Mouse (Mus musculus) embryo, embryonic 9.5 days (tissue): ENCODE data around the gene Olfr102.

Experiments
- DNase-seq: peaks from one replicate; pipeline ENCODE4 v3.0.0-alpha.2; 2017; ENCODE audit errors: extremely low spot score

The Olfr102 gene

DNA sequence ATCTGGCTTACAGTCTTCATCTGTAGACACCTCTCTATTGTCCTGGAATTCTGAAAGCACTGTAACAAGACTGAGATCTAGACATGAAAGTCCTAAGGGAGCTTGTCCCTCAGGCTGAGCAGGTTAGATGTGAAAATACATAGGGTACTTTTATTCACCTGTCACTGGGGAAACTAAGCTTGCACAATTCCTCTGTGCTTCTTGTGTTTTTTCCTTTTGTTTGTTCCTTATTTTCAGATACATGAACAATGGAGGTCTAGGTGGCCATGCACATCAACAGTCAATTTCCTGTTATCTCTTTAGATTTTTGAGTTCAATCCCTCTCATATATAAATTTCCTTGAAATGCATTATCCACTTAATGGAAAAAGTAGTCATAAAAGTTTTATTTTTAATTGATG is at the start of gene Olfr102:
TSS of gene Olfr102 (minus strand) at position 101 of the 400 bp plus-strand sequence.
- no peak for DNase-seq

DNA sequence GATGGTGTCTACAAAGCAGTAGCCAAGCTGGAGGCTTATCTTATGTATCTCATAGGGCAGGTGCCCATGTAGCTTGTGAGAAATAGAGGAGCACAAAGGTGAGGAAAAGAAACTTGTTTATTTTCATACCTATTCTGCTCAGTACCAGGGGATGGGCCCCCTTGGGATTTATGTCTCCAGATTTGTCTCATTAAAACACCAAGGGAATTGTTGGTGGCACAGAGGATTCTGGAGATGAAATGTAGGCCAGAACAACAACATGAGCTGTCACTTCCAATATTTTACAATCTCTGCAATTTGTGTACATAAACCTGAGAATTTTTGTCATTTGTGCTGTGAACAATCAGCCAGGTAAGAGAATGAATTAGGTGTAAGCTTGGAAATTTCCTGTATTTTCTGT is 42.4 kb upstream of the Olfr102 start, which contains the start of gene Olfr104-ps:
TSS of gene Olfr104-ps (plus strand) at position 301 of the 400 bp plus-strand sequence.
- no peak for DNase-seq

DNA sequence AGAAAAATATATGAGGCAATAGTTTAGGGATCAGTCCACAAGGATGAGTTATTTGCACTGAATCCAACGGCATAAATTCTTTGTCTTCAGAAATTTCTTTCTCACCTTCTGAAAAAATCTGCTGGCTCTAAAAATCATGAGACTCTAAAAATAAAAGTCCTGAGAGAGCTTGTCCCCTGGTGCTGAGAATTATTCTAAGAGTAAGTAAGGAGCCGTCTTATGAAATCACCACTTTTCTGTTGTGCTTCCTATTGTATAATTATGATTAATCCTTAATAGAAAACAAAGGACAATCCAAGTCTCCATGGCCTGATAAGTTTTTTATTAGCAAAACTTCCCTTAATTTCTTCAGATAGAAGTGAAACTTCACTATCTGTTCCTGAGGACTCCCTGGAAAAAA is 22.7 kb upstream of the Olfr102 start, which contains the start of gene Olfr103:
TSS of gene Olfr103 (minus strand) at position 101 of the 400 bp plus-strand sequence.
- no peak for DNase-seq

DNA sequence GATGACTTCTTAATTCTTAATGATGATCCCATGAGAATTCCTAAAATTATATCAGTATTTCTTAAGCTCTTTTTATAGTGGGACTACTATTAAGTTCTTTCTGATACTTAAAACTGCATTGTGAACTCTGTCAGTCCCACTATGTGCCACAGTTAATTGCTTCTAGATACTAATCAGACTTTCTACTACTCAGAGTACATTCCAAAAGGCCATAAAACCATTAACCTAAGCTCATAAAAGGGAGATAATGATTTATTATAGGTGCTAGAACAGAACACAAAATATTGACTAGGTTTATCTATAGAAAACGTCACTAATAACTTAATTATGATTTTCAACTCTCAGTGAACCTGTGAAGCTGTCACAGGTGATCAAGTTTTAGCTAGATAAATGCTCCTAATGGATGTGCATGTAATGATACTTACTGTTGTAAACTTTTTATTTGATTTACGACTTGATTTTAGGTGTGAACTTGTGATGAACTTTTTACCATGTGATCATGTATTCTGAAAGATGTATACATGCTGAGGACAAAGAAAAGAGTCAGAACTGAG is 6.6 kb downstream of the Olfr102 start:
- no peak for DNase-seq

DNA sequence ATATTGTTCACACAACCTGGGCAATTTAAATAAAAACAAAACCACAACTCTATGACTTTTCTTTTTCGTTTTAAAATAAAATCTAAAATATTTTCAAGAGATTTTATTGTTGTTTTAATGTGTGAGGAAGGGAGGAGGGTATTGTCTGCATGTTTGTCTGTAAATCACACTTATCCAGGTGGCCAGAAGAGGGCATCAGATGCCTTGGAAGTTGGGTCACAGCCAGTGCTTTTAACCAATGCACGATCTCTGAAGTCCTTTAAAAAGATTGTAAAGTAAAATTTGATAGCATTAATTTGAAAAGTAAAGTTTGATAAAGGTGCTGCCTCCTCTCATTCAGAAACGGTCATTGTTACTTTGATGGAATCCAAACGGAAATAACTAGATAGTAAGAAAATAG is 8.4 kb downstream of the Olfr102 start:
- DNase-seq: no peak

DNA sequence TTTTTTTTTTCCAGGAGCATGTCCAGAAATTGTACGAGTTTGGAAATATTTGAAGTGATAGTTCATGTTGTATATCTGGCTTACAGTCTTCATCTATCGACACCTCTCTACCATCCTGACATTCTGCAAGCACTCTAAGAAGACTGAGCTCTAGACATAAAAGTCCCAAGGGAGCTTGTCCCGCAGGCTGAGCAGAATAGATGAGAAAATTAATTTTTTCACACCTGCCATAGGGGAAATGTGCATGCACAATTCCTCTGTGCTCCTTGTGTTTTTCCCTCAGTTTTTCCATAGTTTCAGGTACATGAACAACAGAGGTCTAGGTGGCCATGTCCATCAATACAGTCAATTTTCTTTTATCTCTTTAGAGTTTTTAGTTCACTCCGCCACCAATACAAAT is 12.6 kb downstream of the Olfr102 start, which contains the start of gene Olfr101:
TSS of gene Olfr101 (minus strand) at position 101 of the 400 bp plus-strand sequence.
- DNase-seq: no peak

DNA sequence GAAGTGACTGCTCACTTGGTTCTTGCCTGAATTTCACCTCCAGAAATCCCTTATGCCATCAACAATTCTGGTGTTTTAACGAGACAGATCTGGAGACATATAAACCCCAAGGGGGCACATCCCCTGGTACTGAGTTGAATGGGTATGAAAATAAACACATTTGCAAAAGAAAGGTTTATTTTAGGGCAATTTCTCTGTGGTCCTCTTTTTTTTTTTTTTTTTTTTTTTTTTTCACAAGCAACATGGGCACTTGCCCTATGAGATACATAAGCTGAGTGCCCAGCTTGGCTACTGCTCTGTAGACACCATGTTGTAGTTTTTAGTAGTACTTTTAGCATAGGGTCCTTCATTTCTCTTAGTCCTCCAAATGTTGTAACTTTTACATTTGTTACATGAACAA is 33.5 kb downstream of the Olfr102 start, which contains the start of gene Olfr99:
TSS of gene Olfr99 (minus strand) at position 101 of the 400 bp plus-strand sequence.
- DNase-seq: no peak

DNA sequence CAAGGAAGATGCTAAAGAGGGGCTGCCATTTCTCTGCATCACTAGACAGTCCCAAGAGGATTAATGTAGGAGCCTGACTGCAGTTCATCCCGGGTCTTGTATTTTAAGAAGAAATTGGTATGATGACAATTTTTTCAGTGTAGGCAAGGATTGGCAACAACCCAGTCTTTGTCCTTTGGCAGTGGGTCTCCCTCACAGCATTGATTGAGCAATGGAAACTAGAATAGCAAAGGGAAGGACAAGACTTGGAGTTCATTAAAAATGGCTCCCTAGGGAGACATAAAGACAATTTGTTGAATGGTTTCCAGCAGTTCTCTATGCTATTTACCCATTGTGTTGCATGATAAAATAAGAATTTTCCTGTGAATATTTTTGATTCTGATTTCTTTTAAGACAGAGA is 36.5 kb downstream of the Olfr102 start:
- DNase-seq: no peak

DNA sequence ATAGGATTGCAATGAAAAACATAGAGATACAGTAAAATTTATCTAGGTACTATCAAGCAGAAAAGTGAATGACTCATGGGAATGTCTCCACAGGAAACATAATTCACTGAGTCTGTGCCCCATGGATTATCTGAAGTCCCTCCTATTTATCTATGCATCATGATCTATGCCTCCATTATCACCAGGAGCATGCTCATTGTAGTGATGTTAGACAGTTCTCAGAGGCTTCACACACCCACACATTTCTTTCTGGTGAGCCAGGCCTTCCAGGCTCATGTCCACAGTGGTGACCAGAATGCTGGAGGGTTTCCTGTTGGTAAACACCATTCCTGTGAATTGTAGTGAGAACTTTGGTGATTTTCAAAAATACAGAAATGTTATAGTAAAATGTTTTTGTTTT is 40.3 kb downstream of the Olfr102 start:
- no peak for DNase-seq

DNA sequence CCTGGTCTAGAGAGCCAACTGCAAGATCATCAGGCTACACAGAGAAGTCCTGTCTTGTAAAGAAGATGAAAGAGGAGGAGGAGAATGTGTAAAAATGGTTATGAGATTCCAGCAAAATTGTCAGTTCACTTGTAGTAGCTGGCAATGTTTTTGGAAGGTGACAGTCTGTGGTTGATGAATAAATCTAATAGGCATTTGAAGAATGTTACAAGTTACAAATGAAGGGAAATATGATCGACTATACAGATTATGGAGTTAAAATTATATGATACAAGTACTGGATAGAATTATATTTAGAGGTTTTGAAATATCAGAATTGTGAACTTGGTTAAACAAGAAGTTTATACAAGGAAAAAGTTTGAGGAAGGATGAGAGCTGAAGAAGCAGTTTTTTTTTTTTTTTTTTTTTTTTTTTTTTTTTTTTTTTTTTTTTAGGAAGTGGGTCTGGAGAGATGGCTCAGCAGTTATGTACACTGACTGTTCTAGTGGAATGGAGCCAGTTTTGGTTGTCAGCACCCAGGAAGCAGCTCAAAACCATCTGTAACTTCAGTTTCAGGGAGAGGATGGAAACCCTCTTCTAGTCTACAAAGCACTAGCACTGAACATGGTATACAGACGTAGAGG is 41.1 kb downstream of the Olfr102 start:
- DNase-seq: no peak

DNA sequence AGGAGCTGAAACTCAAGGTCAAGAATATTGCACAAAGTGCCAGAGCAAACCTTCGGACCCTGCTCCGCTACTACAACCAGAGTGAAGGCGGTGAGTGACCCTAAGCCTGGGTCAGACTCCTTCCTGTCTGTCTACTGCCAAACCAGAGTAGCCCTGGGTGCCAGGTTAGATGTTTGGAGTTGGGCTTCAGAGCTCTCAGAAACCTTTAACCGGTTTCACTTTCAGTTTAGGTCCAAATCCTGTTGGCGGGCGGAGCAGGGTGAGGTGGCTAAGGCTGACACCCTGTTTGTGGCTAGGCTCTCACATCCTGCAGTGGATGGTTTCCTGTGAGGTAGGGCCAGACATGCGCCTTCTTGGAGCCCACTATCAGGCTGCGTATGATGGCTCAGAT is 46.2 kb downstream of the Olfr102 start:
- DNase-seq: no peak

DNA sequence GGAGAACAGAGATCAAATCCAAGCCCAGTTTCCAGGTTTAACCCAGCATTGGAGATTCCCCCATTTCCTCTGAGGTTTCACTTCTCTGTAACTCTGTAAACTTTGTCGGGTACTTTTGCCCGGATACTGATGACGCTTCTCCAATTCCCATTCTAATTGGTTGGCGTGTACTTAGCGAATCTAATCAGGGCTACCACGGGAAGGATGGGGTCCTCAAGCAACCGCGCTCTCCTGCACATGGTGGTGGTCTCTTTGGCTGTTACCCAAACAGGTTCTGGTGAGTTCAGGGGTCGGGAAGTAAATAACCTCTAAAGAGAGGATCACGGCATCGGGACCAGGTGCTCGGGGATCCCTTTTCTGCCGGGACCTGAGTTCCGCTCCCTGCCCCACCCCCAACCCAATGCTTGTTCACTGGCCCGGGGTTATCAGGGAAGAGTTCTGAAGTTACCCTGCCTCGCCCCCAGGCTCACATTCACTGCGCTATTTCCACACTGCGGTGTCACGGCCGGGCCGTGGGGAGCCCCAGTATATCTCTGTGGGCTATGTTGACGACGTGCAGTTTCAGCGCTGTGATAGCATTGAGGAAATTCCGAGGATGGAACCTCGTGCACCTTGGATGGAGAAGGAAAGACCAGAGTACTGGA is 46.7 kb downstream of the Olfr102 start, which contains the start of gene H2-M3:
TSS of gene H2-M3 (plus strand) at position 163 of the 644 bp plus-strand sequence.
- DNase-seq: peak; percentile 90

DNA sequence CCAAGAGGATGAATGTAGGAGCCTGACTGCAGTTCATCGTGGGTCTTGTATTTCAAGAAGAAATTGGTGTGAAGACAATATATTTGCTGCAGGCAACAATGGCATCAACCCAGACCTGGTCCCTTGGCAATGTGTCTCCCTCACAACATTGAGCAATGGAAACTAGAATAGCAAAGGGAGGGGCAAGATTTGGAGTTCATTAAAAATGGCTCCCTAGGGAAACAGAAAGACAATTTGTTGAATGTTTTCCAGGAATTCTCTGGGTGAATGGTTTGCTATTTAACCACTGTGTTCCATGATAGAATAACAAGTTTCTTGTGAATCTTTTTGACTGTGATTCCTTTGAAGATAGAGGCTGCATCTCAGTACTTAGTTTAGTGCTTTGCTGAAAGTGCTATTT is 53.2 kb downstream of the Olfr102 start, which contains the start of gene Olfr98:
TSS of gene Olfr98 (minus strand) at position 124 of the 400 bp plus-strand sequence.
- DNase-seq: no peak
